Mouse (Mus musculus) urinary bladder, postnatal 10 days (tissue): Measurements from ENCODE around the gene Rnf114.
A peak's percentile ranks its signal among the peaks of the same experiment; 100 is the strongest.

Experiments used
- DNase-seq: peaks from one replicate; pipeline ENCODE4 v3.0.0; 2022; ENCODE audit warnings: low spot score

Gene Rnf114

DNA sequence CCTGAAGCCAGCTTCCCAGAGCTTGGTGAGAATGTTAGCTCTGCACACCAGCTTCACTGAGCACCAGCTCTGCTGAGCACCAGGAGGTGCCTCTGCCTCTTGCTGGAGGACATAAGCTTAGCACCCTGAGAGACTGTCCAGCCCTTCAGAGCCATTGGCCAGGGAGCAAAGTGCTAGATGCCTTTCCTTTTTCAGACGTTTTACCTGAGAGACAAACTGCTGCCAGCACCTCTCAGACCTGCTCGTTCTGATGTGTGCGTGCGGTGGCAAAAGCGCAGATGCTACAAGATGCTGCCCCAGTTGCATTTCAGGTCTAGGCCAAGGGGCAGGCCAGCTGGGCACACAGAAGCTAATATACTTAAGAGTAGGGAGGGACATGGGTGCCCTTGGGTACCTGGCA lies 16.8 kb upstream of the Rnf114 start:
- DNase-seq, result no peak

DNA sequence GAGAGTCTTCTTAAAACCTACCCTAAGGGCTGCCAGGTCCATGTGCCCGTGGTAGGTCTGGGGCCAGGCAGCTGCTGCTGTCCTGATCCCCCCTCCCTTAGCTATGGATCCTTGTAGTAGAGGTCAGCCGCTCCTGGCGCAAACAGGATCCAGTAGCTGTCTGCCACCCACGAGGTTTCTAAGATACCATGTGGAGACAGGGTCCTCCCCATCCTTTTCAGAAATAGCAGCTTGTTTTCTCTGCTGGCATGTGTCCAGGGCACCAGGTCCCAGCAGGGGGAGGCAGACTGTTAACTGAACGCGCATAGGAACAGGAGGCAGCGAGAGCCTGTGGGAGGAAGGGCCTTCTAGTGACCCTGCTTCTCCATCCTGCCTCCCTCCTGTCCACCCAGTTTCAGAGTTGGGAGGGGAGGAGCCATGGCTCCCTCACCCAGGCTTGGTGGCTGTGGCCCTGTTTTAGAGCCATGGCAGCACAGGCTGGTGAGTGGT lies 16.2 kb upstream of the Rnf114 start:
- DNase-seq, result no peak

DNA sequence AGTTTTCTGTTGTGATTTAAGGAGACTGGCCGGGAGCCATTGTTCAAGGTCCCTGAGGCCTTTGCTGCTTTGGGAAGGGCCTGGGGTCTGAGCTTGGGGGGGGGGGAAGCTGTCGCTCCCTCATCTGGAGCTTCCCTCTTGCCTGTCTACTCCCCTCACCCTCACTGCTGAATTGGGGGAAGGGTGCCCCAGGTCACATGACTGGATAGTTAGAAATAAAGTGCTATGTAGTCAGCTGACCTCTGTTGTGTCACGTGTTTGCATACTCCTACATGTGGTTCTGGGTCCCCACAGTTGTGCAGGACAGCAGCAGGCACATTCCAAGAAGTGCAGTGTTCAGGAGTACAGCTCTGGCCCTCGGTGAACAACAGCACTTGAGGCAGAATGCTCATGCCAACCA lies 15.7 kb upstream of the Rnf114 start:
- DNase-seq, result no peak

DNA sequence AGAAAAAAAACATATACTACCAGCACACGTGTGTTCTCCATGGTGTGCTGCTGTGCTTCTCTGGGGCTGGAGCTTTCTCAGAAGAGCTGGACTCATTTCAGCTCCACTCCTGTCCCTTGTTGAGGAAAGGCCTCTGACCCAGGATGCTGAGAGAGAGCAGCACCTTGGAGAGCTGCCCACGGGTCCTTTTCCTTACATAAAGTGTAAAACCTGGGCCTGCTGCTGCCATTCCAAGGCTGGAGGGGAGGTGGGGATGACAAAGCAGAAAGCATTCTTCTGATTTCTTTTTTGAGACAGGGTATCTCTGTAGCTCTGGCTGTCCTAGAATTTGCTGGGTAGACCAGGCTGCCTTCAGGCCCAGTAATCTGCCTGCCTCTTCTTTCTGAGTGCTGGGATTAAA lies 14.3 kb upstream of the Rnf114 start:
- no peak for DNase-seq

DNA sequence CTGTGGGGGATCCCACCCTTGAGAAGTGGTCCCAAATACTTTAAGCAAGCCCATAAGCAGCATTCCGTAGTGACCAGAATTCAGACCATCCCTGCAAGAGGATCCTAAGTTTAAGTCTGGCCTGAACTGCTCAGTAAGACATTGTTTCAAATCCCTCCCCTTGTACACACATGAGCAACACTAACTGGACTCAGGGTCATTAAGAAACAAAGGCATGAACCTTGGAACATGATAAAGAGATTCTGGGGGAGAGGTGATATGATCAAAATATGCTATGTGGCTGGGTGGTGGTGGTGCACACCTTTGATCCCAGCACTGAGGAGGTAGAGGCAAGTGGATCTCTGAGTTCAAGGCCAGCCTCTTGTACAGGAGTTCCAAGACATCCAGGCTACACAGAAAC lies 12.9 kb upstream of the Rnf114 start:
- no peak for DNase-seq

DNA sequence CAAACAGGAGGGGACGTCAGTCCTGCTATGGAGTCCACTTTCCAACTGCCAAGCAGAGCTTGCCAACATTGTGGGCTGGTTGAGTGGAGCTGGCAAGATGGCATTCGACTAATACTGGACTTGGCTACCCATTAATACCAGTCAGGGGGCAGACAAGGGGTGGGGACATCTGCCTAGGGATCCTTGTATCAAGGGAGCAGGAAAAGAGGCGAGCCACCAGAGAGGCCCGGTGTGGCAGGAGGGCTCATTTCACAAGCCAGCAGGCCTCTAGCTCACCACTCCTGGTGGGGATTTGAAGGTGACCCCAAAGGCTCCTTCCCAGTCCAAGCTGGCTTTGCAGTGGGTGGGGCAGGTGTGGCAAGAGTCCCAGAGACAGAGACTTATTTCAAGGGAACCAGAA lies 9.8 kb upstream of the Rnf114 start:
- DNase-seq, result no peak

DNA sequence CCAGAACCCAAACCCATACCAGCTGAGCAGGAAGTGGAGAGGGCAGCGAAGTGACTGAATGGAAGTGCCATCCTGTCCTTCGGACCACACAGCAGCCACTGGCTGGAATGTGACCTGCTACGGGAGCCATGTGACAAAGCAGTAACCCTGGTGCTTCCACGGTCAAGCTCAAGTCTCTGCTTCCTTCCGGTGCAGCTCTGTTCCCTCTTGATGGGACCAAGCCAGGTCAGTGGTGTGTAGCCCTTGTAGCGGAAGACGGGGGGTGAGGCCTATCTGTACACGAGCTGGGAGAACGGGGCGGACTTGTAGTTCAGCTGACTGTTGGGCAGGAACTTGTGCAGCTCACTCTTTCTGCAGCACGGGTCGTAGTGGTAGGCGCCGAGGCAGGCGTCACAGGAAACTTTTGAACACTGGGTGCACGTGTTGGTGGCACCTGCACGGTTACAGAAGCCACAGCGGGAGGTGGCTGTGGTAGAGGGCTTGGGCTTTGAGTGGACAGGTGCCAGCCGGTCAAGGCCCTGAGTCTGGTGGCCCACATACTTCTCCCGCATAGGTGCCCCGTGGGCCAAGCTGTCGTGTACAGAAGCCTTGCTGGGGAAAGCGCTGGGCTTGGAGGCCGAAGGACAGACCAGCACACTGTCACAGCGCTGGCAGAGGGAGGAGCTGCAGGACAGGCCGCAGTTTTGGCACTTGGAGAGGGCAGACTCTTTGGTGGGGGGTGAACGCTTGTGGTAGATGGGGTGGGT lies 9.2 kb upstream of the Rnf114 start:
- DNase-seq, result no peak

DNA sequence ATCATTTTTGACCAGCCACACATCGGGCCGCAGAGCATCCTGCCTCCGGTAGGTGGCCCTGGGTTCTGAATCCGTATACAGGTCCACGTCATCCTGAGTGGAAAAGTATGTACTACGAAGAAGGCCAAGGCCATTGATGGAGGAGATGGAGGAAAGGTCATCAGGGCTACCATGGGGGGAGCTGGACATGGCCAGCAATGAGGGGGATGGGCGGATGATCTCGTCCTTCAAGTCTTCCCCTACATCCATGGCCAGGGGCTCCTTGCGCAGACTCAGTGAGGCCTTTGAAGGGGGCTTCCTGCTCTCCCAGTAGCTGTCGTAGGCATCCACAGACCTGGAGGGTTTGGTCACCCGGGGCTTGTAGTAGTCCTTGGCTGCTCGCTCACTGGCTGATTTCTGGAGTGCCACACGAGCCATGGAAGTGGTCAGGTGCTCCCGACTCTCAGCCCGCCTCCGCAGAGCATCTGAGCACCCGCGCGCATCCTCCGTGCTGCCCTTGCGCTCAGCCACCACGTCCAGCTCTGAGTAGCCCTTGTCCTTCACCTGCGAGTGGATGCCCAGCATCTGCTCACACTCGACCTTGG lies 8.5 kb upstream of the Rnf114 start:
- DNase-seq, result no peak

DNA sequence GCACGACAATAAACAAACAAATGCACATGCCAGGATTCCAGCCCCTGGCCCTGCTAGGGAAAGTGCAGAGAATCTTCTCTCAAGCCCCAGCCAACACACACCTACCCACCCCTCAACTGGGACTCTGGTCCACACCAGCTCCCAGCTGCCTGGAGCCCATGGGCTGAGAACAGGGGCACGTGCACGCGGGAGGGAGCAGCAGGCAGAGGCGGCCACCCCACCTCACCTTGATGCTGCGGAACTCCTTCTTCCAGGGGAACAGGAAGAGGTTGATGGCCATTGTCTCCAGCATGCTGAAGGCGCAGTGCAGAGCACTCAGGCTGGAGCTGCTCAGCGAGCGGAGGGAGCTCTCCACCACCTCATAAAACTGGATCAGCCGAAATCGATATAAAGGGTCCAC lies 7.5 kb upstream of the Rnf114 start:
- DNase-seq, result no peak

DNA sequence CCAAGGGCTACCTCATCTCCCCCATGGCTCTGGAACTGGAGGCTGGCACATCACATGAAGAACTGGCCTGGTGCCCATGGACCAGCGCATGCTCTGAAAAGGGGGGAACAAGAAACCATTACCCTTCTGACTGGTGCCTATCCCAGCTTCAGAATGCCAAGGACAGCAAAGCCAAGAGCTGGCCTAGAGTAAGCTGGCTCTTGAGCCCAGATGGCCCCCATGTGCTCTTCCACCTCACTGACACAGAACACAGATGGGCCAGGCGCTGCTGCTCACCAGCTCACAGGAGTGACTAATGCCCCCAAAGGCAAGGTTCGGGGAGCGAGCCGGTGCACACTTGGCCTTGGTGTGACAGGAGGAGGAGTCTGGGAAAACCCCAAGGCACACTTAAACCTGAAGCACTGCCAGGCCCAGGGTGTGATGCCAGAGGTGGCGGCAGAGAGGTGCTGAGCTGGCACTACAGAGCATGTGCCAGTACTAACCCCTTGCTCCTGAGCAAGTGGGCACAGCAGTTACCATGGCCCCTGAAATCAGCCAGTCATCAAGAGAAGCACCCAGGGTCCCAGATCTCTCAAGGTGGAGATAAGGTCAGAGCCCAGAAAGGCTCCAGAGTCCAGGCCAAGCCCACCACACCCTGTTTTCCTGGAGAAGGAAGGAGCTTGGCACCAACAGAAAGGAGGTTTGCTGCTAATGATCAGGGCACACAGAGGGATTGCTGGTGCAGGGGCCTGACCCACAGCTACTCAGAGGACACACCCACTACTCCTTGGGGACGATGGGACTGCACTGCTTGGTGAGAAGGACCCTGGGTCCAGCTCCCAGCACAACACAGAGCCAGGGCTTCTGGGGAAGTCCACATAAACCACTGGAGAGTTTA lies 6.7 kb upstream of the Rnf114 start:
- no peak for DNase-seq

DNA sequence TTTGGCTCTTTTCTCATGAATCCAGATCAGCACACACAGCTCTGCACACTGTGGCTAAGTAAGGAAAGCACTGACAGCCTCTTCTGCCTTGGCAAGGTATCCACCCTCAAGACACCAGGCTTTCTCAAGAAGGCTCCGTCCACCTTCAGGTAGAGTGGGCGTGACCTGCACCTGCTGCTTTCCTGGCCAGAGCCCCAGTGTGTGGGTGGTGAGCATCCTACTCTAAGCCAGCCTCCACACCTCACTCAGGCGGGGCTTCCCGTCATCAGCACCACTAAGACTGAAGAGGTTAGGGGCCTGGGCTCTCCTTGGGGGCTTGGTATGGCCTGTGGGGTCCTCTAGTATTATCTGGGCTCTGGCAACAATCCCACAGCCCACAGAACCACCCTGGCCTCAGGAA lies 5.9 kb upstream of the Rnf114 start:
- DNase-seq, result no peak

DNA sequence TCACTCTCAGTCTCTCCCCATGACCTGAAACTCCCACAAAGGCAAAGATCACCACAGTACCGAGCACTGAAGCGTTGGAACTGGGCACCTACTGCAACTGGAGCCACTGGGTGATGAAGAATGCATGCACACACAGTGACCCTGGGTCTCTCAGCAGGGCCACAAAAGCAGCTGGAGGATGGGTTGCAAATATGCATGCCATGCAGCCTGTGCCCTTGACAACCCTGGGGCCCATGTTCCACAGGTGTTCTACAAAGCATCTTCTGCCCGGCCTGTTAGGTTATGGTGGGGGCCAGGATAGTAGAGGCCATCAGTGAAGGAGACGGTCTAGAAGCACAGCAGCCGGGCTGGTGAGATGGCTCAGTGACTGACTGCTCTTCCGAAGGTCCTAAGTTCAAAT lies 4.9 kb upstream of the Rnf114 start:
- no peak for DNase-seq

DNA sequence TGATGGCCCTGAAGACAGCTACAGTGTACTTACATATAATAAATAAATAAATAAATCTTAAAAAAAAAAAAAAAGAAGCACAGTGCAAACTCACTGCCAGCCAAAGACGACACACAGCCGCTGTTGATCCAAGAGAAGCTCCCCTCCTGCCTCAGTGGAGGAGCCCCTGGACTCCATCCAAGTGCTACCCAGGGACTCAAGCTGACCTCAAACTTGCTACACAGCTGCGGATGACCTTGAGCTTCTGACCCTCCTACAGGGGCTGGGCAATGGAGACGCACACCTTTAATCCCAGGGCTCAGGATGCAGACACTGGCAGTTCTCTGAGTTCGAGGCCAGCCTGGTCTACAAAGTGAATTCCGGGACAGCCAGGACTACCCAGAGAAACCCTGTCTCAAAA lies 4.5 kb upstream of the Rnf114 start:
- DNase-seq, result no peak

DNA sequence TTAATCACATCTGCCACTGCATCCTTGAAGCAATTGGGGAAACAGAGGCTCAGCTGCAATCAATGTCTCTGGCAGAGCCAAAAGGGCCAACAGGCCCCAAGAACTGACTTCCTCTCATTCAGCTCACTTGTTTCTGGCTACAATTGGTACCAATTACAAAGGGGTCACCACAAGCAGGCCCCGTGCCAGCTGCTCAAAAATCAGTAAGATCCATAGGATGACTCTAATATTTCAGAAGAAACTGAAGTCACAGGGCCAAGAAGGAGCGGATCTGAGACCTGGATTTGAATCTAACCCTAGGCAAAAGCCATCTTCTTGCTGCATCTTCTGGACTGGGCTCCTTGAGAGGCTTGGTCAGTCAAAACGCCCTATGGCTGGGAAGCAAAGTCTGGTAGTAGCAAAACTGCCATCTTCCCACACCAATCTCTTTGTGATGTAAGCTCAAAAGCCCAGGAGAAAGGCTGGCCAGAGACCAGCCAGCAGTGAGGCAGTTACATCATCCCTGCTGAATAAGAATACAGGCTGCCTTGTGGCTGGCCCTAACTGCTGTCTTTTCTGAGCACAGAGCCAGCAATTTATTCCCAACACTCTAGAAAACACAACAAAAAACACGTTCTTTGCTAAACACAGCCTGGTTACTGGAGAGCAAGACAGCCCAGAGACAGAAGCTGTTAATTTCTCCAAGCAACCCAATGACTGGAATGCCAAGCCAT lies 1.5 kb upstream of the Rnf114 start:
- no peak for DNase-seq

DNA sequence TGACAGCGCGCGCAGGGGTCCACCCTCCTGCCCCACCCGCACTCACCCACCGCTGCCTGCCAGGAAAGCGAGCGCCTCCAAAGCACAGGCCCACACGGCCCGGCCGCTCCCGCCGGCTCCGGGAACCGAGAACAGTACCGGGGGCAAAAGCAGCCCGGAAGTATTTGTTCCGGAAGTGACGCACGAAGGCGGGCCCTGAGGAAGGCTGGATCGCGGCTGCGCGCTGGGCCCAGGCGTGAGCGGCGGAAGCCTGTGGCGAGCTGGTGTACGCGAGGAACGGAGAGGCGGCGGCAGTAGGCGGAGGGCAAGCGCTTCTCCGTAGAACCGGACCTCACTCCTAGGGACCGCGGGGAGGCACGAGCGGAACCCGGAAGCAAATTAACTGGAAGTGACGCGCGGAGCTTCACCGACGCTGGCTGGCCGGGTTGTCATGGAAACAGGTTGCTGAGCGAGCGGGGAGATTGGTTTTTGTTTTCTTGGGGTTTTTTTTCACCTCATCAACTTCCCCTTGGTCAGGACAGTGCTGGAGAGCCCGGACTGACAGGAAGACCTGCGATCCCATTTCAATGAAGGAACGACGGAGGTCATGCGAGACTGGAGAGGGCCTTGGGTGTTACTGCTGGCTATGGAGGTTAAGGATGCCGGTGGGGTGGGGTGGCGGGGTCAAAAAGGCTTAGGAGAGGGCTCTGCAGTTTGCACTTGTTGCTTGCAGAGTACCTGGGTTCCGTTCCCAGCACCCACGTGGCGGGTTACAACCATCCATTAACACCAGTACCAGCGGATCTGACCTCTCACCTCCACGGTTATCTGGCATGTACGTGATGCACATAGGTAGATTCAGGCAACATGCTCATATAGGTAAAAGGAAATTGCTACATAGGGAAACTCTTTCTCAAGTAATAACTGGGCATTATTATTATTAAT lies 530 bp downstream of the Rnf114 start, which contains the start of gene Spata2:
Gene Spata2 (minus strand): TSS at position 175 of the 924 bp plus-strand sequence.
- peak; percentile 74 for DNase-seq

DNA sequence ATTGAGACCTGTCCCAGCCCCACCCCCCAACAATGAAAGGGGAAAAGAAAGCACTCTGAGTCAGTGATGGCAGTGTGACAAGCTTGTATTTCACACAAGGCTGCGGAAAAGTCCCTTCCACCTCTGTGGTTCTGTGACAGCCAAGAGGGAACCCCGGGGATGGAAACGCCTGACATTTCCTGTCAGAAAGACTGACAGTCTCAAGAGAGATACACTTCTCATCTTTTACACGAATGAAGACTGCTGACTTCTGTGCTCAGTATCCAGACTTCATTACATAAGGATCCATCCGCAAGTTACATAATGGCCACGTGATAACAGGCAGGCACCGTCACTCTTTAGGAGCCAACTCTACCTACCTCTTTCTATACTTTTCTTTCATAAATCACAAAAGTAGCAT lies 4.0 kb downstream of the Rnf114 start:
- no peak for DNase-seq

DNA sequence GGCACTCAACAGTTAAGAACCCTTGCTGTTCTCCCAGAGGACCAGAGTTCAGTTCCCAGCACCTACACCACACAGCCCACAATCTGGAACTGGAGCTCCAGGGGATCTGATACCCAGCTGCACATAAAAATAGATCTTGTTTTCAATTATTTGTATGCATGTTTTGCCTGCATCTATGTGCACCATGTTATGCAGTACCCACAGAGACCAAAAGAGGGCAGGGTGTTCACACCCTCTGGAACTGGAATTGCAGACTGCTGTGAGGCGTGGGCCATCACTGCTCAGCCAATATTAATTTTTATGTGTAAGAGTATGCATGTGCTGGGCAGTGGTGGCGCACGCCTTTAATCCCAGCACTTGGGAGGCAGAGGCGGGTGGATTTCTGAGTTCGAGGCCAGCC lies 4.8 kb downstream of the Rnf114 start:
- no peak for DNase-seq

DNA sequence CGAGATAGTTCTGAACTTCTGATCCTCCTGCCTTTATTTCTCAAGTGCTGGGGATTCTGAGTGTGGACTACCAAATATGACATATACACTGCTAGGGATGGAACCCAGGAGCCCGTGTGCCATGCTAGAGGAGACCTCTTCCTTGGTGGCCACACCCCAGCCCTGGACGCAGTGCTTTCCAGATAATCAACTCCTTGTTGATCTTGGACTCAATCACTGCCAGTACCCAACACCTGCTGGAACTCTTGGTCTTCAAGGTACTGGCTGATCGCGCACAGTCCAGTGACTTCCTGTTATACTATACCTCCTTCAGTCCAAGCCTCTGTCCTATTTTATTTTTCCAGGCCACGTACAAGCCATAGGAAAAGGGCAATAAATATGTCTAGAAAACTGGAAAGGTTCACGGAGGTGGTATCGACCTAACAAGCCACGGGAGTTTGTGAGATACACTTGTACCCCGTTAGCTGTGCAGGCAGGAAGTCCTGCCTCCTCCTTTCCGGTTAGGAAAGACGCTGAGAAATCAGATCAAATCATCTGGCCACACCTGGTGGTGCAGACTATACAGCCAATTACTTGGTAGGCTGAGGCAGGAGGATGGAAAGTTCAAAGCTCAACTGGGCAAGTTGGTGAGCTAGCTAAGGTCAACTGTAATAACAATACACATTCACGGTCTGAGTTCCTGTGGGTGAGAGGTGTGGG lies 10.3 kb downstream of the Rnf114 start:
- DNase-seq, result no peak

DNA sequence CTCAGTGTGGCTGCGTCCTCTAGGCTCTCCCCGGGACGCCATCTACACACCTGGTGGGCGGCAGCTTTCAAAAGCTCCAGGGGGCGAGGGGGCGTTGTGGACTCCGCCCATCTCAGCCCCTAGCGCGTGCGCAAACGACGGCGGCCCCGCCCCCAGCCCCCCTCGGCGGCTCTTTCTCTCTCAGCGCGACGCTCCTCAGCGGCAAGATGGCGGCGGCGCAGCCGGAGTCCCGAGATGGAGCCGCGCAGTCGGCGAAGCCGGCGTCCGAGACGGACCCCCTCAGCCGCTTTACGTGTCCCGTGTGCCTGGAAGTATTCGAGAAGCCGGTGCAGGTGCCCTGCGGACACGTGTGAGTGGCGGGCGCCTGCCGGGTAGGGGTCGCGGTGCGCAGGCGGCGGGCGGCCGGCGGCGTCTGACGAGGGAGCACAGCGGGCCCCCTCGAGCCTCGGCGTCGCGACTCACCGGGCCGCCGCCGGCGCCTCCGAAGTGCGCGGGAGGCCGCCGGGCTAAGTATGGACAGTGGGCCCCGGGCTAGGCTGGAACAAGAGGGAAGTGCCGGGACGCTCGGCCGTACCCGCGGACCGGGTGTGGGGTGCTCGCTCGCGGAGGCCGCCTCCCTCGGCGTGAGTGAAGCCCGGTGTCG lies 10.9 kb downstream of the Rnf114 start:
- DNase-seq, result no peak

DNA sequence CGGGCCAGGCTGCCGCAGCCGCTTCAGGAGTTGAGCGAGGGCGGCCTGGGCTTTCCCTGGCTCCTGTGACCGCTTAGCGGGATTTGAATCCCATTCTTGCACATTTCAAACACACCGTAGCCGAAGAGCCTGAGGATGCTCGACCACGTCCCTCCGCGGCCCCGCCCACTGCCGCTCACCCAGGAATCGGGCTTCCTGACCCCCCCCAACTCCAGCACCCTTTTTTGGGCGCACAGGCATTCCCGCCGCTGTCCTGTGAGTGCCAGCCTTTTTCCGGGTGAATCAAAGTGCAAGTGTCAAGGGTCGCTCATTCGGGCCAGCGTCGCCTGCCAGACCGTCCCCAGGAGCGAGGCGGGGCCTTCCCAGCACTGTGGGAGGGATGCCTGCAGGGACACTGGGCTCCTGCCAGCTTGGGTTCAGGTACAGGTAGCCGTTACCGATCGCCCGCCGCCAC lies 11.5 kb downstream of the Rnf114 start:
- no peak for DNase-seq
